Mouse (Mus musculus): ENCODE results near the gene Slc7a5.

Slc7a5 gene

GRCm38 (mm10) chr8:121935341-121936294 lies 28.1 kb upstream of the Slc7a5 start:
- DNase-seq = peak; percentile 78

GRCm38 (mm10) chr8:121934923-121935322 lies 27.4 kb upstream of the Slc7a5 start:
- no peak for DNase-seq

- peak; percentile 21 to 35 for DNase-seq
Observed at GRCm38 (mm10) chr8:121934506-121934905, 27.0 kb upstream of the Slc7a5 start.

- DNase-seq = no peak
Observed at GRCm38 (mm10) chr8:121932668-121933520, 25.4 kb upstream of the Slc7a5 start.

GRCm38 (mm10) chr8:121932026-121932667 lies 24.7 kb upstream of the Slc7a5 start:
- DNase-seq = no peak

GRCm38 (mm10) chr8:121931571-121931970 lies 24.1 kb upstream of the Slc7a5 start:
- no peak for DNase-seq

- DNase-seq = no peak
Observed at GRCm38 (mm10) chr8:121930047-121930446, 22.6 kb upstream of the Slc7a5 start.

GRCm38 (mm10) chr8:121927316-121927715 lies 19.8 kb upstream of the Slc7a5 start:
- DNase-seq = peak; percentile 53 to 64

- no peak for DNase-seq
Observed at GRCm38 (mm10) chr8:121926266-121926665, 18.8 kb upstream of the Slc7a5 start.

- DNase-seq = peak; percentile 78 to 82
Observed at GRCm38 (mm10) chr8:121925624-121926023, 18.1 kb upstream of the Slc7a5 start.

- no peak for DNase-seq
Observed at GRCm38 (mm10) chr8:121924681-121925080, 17.2 kb upstream of the Slc7a5 start.

- no peak for DNase-seq
Observed at GRCm38 (mm10) chr8:121922101-121922500, 14.6 kb upstream of the Slc7a5 start.

- no peak for DNase-seq
Observed at GRCm38 (mm10) chr8:121921582-121921981, 14.1 kb upstream of the Slc7a5 start.

GRCm38 (mm10) chr8:121919731-121920130 lies 12.2 kb upstream of the Slc7a5 start:
- no peak for DNase-seq

- no peak for DNase-seq
Observed at GRCm38 (mm10) chr8:121919158-121919557, 11.7 kb upstream of the Slc7a5 start.

GRCm38 (mm10) chr8:121913378-121913777 lies 5.9 kb upstream of the Slc7a5 start:
- no peak for DNase-seq

GRCm38 (mm10) chr8:121912831-121913230 lies 5.3 kb upstream of the Slc7a5 start:
- DNase-seq = no peak

- no peak for DNase-seq
Observed at GRCm38 (mm10) chr8:121911987-121912386, 4.5 kb upstream of the Slc7a5 start.

- no peak for DNase-seq
Observed at GRCm38 (mm10) chr8:121911400-121911799, 3.9 kb upstream of the Slc7a5 start.

- peak; percentile 82 to 91 for DNase-seq
Observed at GRCm38 (mm10) chr8:121909663-121910062, 2.2 kb upstream of the Slc7a5 start.

- no peak for DNase-seq
Observed at GRCm38 (mm10) chr8:121909148-121909541, 1.7 kb upstream of the Slc7a5 start.

- DNase-seq = no peak
Observed at GRCm38 (mm10) chr8:121908378-121909147, 1.1 kb upstream of the Slc7a5 start.
